Mouse (Mus musculus): Measurements from ENCODE around the gene Ghrl. TPM values are rescaled to one million over a fixed set of nuclear protein-coding genes. Genes with fewer than 3 reads are reported as not detected.
"Not testable (repeated sequence)": the region's sequence is repeated elsewhere in the genome, so short reads cannot be mapped to it uniquely, and the experiment has no call there.

Gene Ghrl
- total RNA-seq, 2 experiments from 2014 or later, result not detected

DNA sequence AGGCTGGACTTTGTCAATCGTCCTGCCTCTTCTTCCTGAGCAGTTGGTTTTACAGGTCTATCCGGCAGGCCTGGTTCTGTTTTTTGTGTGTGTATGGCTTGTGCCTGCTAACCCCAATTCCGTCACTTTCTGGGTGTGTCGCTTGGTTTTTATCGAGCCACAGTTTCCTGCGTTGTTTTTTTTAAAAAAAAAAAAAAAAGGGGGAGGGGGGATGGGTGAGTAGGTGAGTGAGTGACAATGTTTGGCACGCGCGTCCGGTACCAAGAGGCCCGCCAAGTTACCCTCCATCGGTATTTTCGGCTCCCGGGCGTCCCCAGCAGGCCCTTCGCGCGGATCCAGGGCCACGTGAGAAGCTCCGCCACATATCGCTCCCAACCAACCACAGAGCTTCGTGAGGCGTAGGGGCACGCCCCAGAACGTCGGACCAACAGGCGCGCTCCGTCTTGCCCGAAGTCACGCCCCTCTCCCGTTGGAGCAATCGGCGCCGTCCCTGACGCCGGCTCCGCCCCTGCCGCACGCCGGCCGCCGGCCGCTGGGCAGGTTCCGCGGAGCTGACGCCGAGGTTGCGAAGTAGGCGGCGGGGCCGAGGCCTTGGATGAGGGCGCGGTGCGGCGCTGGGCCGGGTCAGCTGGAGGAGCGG is 23.0 kb downstream of the Ghrl start, which contains the start of gene Tatdn2:
Gene Tatdn2, plus strand, starts transcription at position 469 of the 640 bp plus-strand sequence.
- peak; percentile 97 for DNase-seq (ENCODE audit: low spot score)

DNA sequence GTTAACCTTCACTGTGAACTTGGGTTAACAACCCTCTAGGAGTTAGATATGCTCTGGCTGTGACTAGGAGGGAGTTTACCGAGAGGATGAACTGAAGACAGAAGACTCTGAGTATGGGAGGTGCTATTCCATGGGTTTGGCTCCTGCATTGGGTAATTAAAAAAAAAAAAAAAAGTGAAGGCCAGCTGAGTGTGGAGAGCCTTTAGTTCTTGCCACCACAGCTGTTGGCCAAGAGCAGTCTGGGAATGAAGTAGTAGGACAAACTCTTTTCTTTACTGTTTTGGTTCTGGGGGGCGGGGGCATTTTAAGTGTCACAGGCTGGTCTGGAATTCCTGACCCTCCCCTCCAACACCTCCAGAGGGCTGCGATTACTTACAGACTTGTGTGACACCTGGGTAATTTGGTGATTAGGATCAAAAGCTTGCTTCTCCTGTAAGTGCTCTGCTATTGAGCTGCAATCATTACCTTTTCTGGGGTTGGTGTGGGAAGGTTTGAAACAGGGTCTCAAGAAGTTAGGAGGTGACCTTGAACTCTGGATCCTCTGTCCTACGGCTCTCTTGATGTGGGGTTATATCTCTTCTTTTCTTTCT is 23.8 kb downstream of the Ghrl start:
- no peak for DNase-seq (ENCODE audit: low spot score)

DNA sequence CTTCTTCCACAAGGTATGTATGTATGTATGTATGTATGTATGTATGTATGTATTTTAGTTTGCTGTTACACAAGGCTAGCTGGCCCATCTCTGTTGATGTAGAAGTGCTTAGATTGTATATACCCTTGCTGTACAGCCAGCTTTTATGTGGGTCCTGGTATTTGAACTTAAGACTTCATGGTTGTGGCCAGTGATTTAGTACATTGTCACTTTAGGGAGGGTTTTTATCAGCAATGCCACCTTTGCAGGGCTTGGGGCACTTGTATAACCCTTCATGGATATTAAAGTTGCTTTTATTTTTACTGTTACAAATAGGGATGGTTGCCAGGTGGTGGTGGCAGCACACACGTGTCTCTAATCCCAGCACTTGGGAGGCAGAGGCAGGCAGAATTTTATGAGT is 24.5 kb downstream of the Ghrl start:
- no peak for DNase-seq (ENCODE audit: low spot score)

DNA sequence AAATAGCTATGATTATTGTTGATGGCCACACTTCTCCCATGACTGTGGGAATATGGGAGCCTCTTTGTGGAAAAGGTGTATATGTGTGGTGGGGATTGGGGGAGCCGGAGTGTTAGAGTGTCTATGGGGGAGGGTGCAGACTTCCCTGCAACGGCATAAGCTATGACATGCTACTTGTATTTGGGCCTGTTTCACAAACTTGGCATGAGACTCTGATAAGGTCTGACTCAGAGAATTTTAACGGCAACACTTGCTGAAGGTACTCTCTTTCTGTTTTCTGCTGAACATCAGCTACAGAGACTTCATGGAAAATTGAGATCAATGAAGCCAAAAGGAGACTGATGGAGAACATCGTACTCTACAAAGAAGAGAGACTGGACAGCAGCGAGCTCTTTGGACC is 26.3 kb downstream of the Ghrl start:
- no peak for DNase-seq (ENCODE audit: low spot score)

DNA sequence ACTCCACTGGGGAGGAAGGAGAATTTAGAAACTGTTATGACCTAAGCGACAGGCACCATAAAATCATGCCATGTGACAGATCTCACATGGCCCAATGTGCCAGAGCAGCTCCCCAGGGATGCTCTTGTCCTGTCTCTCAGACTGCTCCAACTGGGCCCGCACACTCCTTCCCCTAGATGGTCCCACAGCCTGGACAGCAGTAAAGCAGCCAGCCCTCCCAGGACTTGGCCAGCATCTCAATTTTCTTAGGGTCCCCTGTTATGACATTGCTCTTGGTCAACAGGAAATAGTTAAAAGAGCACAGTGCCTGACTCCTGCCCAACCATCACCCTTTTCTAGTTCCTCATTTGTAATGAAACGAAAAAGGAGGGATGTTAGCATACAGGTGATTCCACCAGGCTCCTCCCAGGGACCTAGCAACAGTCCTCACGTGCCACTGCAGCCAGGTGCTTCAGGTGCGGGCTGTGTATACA is 27.0 kb downstream of the Ghrl start:
- DNase-seq (ENCODE audit: low spot score), result no peak

DNA sequence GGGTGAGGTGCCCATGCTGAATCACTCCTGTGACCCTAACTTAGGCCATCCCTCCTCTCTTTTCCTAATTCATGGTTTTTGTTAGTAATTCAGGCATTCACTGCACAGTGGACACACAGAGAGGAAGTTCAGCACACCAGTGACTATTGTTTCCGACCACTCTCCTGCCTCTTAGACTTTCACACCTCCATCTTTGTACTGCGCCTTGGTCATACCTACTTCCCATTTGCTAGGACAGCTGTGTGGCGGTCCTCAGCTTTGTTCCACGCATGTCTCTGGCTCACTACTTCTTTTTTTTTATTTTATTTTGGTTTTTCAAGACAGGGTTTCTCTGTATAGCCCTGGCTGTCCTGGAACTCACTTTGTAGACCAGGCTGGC is 28.6 kb downstream of the Ghrl start:
- no peak for DNase-seq (ENCODE audit: low spot score)

DNA sequence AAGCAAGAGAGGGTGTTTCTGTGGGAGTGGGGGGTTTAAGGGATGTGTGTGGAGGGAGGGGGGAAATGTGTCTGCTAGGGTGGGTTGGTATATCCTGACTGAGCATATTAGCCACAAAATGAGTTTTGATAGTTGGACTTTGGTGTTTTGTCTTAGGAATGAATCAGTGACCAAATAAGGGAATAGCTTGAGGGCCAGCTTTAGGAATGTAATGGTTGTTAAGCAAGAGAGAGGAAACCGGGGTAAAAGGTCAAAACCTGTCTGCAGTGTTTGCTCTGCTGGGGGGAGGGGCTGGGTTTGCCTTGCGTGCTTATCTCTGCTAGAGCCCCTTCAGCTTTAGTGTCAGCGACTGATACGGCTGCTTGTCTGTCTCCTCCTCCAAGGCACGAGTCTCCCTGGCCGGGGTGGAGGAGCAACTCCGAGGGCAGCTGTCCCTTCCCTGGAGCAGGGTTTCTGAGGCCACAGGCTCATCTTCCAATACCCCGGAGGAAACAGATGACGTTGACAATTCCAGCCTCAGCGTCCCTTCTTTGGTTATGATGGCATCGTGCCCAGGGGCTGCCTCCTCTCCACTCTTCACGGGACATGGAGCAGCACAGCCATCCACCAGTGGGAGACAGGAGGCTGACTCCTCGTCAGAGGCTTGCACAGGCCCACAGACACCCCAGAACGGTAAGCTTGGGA is 29.1 kb downstream of the Ghrl start:
- peak; percentile 19 for DNase-seq (ENCODE audit: low spot score)

DNA sequence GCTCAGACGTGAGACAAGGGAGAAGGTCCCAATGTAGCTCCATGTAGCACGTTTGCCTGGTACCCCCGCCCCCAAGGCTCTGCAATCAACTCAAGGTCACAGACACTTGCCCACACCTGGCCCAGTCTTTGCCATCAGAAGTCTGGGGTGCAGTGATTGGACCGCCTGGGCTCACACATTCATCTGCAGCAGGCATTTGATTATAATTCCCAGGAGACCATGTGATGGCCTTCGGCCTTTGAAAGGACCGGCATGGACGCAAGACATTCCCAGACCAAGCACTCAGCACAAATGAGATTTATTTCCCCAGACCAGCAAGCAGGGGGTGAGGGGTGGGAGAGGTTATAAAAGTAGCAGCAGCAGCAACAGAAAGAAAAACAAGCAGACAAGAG is 29.7 kb downstream of the Ghrl start:
- DNase-seq (ENCODE audit: low spot score), result no peak

DNA sequence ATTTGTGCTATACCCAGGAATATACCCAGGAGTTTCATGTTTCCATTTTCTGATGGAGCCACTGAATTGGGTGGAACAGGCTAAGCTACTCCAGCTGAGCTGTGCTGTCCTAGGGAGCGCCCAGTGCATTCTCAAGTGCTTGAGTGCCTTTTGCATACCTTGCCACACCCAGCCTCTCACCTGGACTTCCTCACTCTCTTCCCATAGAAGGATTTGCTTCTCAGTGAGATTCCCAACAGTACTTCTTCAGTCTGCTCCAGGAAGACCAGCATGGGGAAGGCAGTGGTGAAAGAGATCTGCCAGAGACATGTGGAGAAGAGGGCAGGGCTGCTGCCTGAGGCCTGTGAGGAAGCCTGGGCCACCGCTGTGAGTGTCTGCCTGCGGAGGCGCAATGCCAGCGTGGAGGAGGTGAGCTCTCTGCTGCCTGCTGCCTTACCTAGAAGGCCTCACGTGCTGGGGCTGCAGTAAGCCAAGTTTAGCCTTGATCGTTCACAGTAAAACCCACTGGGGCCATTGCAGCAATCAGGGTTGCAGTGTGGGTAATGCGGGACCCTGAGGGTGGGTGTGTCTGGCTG is 33.0 kb downstream of the Ghrl start:
- DNase-seq (ENCODE audit: low spot score), result no peak

DNA sequence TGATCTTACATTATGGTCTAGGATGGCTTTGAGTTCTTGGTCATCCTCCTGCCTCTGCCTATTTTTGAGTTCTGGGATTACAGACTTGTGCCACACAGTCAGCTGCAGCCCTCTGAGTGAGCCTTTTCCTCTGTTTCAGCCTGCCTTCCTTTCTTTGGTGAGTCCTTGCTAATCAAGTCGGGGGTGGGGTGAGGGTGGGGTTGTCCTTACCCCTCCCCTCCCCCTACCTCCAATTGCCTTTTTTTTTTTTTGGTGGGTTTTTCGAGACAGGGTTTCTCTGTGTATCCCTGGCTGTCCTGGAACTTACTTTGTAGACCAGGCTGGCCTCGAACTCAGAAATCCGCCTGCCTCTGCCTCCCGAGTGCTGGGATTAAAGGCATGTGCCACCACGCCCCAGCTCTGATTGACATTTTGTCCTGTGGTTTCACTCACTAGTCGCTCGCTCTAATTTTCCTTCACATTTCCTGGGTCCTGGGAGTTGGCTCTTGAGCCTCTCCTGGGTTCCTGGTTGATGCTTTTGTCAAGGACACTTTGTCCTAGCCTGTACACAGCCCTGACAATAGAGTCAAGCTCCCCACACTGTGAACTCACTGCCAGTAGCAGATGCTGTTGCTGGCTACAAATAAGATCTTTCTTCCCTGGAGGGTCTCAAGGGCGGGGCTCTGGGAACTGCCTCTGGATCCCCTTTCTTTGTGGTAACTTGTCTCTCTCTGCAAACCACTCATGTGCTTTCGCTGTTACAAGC is 36.4 kb downstream of the Ghrl start:
- no peak for DNase-seq (ENCODE audit: low spot score)

DNA sequence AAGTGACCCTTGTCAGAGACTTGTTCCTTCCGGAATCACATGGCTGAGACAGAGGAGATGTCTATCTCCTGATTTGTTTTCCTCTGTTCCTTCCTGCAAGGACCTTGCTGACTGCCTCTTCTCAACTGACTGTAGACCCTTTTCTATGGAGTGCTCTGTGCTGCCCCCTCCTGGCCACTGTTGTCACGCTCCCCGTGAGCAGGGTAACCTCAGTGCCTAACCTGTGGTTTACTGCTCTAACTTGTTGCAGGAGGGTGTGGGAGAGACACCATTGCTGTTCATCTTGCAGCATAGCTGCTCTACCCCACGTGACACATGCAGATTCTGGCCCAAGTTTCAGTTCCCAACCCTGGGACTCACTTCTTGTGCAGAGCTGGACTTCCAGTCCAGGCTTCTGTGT is 38.4 kb downstream of the Ghrl start:
- DNase-seq (ENCODE audit: low spot score), result peak; percentile 80

DNA sequence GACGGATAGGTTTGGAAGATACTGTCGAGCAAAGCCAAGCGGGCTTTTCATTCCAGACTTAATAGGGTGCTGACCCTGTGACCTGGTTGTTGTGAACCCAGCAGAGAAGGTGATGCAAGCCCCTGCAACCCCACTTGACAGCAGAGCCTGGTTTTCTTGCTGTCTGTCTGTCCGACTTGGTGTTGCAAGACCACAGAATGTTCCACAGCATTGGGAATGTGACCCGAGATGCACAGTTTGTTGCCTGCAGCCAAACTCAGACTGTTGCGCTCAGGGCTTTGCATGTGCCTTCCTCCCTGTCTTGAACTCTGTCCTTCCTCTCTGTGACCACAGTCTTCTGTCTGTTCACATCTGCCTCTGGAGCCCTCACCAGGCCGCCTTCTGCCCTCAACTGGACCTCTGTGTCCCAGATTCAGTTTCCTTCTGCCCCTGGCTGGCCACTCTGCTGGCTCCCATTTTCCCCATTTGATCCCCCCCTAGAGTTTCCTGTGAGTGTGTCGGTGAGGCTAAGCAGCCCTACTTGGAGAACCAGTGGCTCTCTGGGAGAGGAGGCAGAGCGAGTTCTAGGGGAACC is 39.6 kb downstream of the Ghrl start:
- DNase-seq (ENCODE audit: low spot score), result no peak

DNA sequence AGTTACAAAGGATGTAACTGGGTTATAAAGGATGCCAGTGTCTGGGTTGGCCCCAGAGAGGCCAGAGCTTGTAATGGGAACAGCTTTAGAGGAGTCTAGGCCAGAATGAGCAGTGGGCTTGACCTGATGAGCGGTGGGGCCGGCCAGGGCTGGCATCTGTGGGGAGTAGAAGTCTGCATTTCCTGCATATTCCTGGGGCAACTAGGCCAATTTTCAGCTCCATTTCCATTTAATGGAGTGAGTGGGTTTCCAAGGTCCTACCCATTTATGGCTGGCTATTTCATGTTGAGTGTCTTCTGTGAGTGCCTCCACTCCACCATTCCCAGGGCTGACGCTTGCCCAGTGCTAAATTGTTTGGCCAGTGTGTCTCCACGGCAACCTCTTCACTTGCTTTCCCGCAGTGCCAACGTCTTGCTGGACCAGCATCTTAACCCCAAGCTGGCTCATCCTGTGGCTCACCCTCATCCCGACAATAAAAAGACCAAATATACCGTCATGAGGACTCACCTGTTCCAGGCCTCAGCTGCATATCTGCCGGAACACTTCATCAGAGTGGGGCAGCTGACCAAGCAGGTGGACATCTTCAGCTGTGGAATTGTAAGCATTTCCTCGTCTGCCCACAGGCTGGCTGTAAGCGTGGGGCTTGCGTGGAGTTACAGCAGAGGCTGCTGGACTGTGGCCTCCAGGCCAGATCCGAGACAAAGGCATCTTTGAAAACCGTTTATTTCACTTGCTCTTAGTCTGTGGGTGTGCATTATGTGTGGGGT is 41.3 kb downstream of the Ghrl start:
- DNase-seq (ENCODE audit: low spot score), result no peak

DNA sequence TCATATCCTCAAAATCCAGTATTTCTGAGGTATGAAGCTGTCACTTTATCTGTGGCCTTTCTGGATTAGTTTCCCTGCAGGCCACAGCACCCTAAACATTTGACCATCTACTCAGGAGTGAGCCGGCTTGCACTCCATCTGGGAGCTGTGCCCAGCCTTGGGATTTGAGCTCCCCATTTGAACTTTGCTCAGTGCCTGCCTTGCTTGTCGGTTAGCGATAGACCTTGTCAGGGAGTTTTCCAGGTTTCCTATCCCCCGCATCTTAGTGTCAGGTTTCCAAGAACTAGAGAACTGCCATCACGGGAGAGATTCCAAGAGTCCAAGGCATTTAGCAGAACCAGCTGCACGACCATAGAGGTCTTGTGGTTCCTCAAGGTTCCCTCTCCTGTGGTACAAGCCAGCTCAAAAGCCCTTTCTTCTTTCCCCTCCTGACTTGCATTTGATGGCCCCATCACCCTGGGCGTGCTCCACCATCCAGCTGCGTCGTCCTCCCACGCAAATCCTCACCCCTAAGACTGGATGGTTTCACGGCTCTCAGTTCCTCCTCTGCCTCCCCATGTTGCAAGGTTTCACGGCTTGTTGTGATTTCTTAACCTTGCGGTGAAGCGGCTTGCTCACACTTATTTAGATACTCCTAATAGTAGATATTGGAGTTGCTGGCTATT is 42.5 kb downstream of the Ghrl start:
- DNase-seq (ENCODE audit: low spot score), result no peak

DNA sequence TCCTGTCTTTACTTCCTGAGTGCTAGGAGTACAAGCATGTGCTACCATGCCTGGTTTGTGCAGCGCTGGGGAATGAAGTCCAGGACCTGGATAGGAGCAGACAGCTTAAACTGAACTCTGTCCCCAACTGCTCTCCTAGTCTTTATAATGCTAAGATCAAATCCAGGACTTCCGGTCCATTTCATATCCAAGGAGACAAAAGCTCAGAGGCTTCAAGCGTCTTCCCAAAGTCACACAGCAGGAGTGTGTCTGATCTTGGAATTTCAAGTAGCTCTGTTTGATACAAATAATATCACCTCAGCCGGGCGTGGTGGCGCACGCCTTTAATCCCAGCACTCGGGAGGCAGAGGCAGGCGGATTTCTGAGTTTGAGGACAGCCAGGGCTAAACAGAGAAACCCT is 43.7 kb downstream of the Ghrl start:
- DNase-seq (ENCODE audit: low spot score), result no peak

DNA sequence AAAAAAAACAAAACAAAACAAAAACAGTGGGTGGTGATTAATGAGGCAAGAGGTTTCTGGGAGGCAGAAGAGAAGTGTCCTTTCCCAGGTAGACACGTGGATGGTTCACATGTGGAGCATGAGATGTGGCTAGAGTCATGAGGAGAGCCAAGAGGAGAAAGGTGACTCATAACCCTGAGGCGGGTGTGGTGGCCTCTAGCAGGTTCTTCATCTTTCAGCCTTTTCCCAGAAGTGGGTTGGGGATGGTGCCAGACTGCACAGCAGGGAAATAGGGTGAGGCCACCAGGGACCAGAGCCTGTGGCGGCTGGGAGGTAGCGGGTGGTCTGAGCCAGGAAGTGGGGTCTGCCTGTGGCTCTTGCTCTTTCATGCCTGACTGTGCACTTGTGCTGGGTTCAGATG is 44.4 kb downstream of the Ghrl start:
- DNase-seq (ENCODE audit: low spot score), result no peak

DNA sequence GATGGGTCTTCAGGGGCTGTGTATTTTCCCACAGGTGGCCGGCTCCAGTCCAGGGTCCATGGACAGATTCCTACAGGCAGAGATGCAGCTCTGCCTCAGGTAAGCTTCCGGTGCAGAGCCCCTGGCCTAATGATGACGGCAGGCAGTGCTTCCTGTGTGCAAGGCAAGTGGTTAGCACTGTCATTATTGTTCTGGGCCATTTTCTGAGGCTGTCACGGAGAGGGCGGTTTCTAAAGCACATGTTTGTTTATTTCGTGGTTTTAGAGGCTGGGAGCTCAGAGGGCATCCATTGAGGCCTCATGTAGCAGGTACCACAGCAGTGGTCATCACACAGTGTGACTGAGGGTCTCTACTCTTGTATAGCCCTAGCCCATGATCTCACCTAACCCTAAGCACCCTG is 46.7 kb downstream of the Ghrl start:
- DNase-seq (ENCODE audit: low spot score), result no peak

DNA sequence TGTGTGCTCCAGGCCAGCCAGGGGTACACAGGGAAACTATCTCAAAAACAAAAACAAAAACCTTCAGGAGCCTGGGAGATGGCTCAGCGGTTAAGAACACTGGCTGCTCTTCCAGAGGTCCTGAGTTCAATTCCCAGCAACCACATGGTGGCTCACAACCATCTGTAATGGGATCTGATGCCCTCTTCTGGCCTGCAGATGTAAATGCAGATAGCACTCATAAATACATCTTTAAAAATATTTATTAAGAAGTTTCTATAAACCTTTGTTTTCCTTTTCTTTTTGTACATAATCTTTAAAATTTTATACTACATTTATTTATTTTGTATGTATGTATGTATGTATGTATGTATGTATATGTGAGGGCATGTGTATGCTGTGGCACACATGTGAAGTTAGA is 47.7 kb downstream of the Ghrl start:
- not testable (repeated sequence) for DNase-seq (ENCODE audit: low spot score)

DNA sequence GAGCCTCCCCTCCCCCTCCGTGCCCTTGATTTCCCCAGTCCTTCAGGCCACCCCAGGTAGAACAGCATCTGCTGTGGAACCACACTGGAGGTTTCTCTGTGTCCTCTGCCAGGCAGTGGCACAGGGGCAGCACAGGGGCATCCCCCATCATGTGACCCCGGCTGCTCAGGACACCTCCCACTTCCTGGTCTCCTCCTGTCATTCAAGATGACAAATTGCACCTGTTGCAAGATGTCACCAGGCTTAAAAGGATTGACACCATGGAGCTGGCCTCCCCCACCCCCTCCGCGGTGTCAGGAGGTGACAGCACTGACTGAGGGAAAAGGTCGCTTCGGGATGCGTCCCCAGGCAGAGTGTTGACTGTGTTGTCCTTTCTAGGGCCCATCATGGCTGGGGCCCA is 49.9 kb downstream of the Ghrl start:
- no peak for DNase-seq (ENCODE audit: low spot score)

Measured in gastrocnemius, adult 18-20 months (tissue).